Mouse (Mus musculus): Measurements from ENCODE around the gene Nfyb. TPM values are rescaled to one million over a fixed set of nuclear protein-coding genes. Genes with fewer than 3 reads are reported as not detected.

Nfyb gene
- polyA plus RNA-seq, 1 experiment from 2014 or later: 77.3 TPM

GRCm38 (mm10) chr10:82777075-82777474 is 13.1 kb upstream of the Nfyb start:
- H3K4me1 ChIP-seq (replicated peaks; ENCODE audit: control insufficient read depth, insufficient read depth, low read length): no peaks in the 10 kb centered on the region
- no peak overlapping the region for H3K9ac ChIP-seq (ENCODE audit: low read length)
- H3K4me3 ChIP-seq (ENCODE audit: low read depth, low read length): no peak overlapping the region
- no peak overlapping the region for H3K4me2 ChIP-seq (ENCODE audit: low read depth, low read length, severe bottlenecking)
- H3K27ac ChIP-seq (ENCODE audit: low read depth, low read length): no peak overlapping the region
- H3K9me3 ChIP-seq (ENCODE audit: control insufficient read depth, low read length): no peaks in the 10 kb centered on the region
- WGBS: 60% methylated on average over 2 of the region's 2 CpGs
- no peak for ATAC-seq (replicated peaks; ENCODE audit: low FRiP score)
- no peaks in the 10 kb centered on the region for H3K36me3 ChIP-seq (ENCODE audit: control insufficient read depth, insufficient read depth, low read length)
- DNase-seq (ENCODE audit: low spot score): no peak
- no peaks in the 10 kb centered on the region for H3K27me3 ChIP-seq (ENCODE audit: control insufficient read depth, insufficient read depth, low read length)

GRCm38 (mm10) chr10:82774841-82775240 is 10.9 kb upstream of the Nfyb start:
- Histone ChIP-seq H3K4me1 (replicated peaks; ENCODE audit: control insufficient read depth, insufficient read depth, low read length) (no peaks in the 10 kb centered on the region), H3K36me3 (ENCODE audit: control insufficient read depth, insufficient read depth, low read length) (no peaks in the 10 kb centered on the region), H3K4me3 (ENCODE audit: low read depth, low read length) (no peak overlapping the region), H3K27ac (ENCODE audit: low read depth, low read length) (no peak overlapping the region), H3K27me3 (ENCODE audit: control insufficient read depth, insufficient read depth, low read length) (no peaks in the 10 kb centered on the region), H3K9ac (ENCODE audit: low read length) (no peak overlapping the region), H3K4me2 (ENCODE audit: low read depth, low read length, severe bottlenecking) (no peak overlapping the region), H3K9me3 (ENCODE audit: control insufficient read depth, low read length) (no peaks in the 10 kb centered on the region)
- DNase-seq (ENCODE audit: low spot score) (no peak), ATAC-seq (replicated peaks; ENCODE audit: low FRiP score) (no peak)
- WGBS: 93% methylated on average over 5 of the region's 5 CpGs

GRCm38 (mm10) chr10:82771595-82772170 is 7.7 kb upstream of the Nfyb start:
- no peak overlapping the region for H3K9ac ChIP-seq (ENCODE audit: low read length)
- no peaks in the 10 kb centered on the region for H3K27me3 ChIP-seq (ENCODE audit: control insufficient read depth, insufficient read depth, low read length)
- DNase-seq (ENCODE audit: low spot score) (no peak), ATAC-seq (replicated peaks; ENCODE audit: low FRiP score) (no peak)
- no peak overlapping the region for H3K27ac ChIP-seq (ENCODE audit: low read depth, low read length)
- H3K4me1 ChIP-seq (replicated peaks; ENCODE audit: control insufficient read depth, insufficient read depth, low read length): no peaks in the 10 kb centered on the region
- no peak overlapping the region for H3K4me3 ChIP-seq (ENCODE audit: low read depth, low read length)
- no peaks in the 10 kb centered on the region for H3K9me3 ChIP-seq (ENCODE audit: control insufficient read depth, low read length)
- H3K4me2 ChIP-seq (ENCODE audit: low read depth, low read length, severe bottlenecking): no peak overlapping the region
- WGBS: 82% methylated on average over 9 of the region's 9 CpGs
- no peaks in the 10 kb centered on the region for H3K36me3 ChIP-seq (ENCODE audit: control insufficient read depth, insufficient read depth, low read length)

GRCm38 (mm10) chr10:82770713-82771112 is 6.8 kb upstream of the Nfyb start:
- Histone ChIP-seq H3K27ac (ENCODE audit: low read depth, low read length) (no peak overlapping the region), H3K36me3 (ENCODE audit: control insufficient read depth, insufficient read depth, low read length) (no peaks in the 10 kb centered on the region), H3K9ac (ENCODE audit: low read length) (no peak overlapping the region), H3K27me3 (ENCODE audit: control insufficient read depth, insufficient read depth, low read length) (no peaks in the 10 kb centered on the region), H3K4me2 (ENCODE audit: low read depth, low read length, severe bottlenecking) (no peak overlapping the region), H3K4me3 (ENCODE audit: low read depth, low read length) (no peak overlapping the region), H3K4me1 (replicated peaks; ENCODE audit: control insufficient read depth, insufficient read depth, low read length) (no peaks in the 10 kb centered on the region), H3K9me3 (ENCODE audit: control insufficient read depth, low read length) (no peaks in the 10 kb centered on the region)
- DNase-seq (ENCODE audit: low spot score) (no peak), ATAC-seq (replicated peaks; ENCODE audit: low FRiP score) (no peak)
- 85% methylated on average over 2 of the region's 2 CpGs for WGBS

- no peak for DNase-seq (ENCODE audit: low spot score)
Measured at GRCm38 (mm10) chr10:82768901-82769300, 5.0 kb upstream of the Nfyb start.

GRCm38 (mm10) chr10:82762756-82763681 is 925 bp downstream of the Nfyb start:
- DNase-seq (ENCODE audit: low spot score): peak; percentile 79
- Histone ChIP-seq H3K4me1 (replicated peaks; ENCODE audit: control insufficient read depth, insufficient read depth, low read length) (peaks cover 14% of the 10 kb centered on the region; the same call in 1 of the 2 replicates), H3K9me3 (ENCODE audit: control insufficient read depth, low read length) (no peaks in the 10 kb centered on the region), H3K36me3 (ENCODE audit: control insufficient read depth, insufficient read depth, low read length) (no peaks in the 10 kb centered on the region; the same call in 1 of the 2 replicates), H3K4me2 (ENCODE audit: low read depth, low read length, severe bottlenecking) (peak overlapping the region; percentile 68), H3K27me3 (ENCODE audit: control insufficient read depth, insufficient read depth, low read length) (no peaks in the 10 kb centered on the region), H3K9ac (ENCODE audit: low read length) (peak overlapping the region; percentile 99), H3K27ac (ENCODE audit: low read depth, low read length) (peak overlapping the region; percentile 99), H3K4me3 (ENCODE audit: low read depth, low read length) (peak overlapping the region; percentile 98)
- ATAC-seq (replicated peaks; ENCODE audit: low FRiP score): no peak
- WGBS: under 1% methylated on average over 31 of the region's 48 CpGs

More at GRCm38 (mm10) chr10:82768901-82769300, 5.0 kb upstream of the Nfyb start:
- Histone ChIP-seq H3K9ac (ENCODE audit: low read length) (no peak overlapping the region), H3K9me3 (ENCODE audit: control insufficient read depth, low read length) (no peaks in the 10 kb centered on the region), H3K27ac (ENCODE audit: low read depth, low read length) (no peak overlapping the region), H3K4me2 (ENCODE audit: low read depth, low read length, severe bottlenecking) (no peak overlapping the region), H3K4me3 (ENCODE audit: low read depth, low read length) (no peak overlapping the region), H3K27me3 (ENCODE audit: control insufficient read depth, insufficient read depth, low read length) (no peaks in the 10 kb centered on the region), H3K36me3 (ENCODE audit: control insufficient read depth, insufficient read depth, low read length) (no peaks in the 10 kb centered on the region), H3K4me1 (replicated peaks; ENCODE audit: control insufficient read depth, insufficient read depth, low read length) (0 out of 2 replicates have a peak, but pooled peaks cover 3% of the 10 kb centered on the region)
- ATAC-seq (replicated peaks; ENCODE audit: low FRiP score): no peak
- WGBS: 26% methylated on average over 9 of the region's 9 CpGs

GRCm38 (mm10) chr10:82761037-82761811 is 2.7 kb downstream of the Nfyb start:
- Histone ChIP-seq H3K4me3 (ENCODE audit: low read depth, low read length) (no peak overlapping the region), H3K9ac (ENCODE audit: low read length) (no peak overlapping the region), H3K4me2 (ENCODE audit: low read depth, low read length, severe bottlenecking) (no peak overlapping the region), H3K9me3 (ENCODE audit: control insufficient read depth, low read length) (no peaks in the 10 kb centered on the region), H3K4me1 (replicated peaks; ENCODE audit: control insufficient read depth, insufficient read depth, low read length) (peaks cover 18% of the 10 kb centered on the region), H3K27me3 (ENCODE audit: control insufficient read depth, insufficient read depth, low read length) (no peaks in the 10 kb centered on the region), H3K36me3 (ENCODE audit: control insufficient read depth, insufficient read depth, low read length) (peaks cover 11% of the 10 kb centered on the region), H3K27ac (ENCODE audit: low read depth, low read length) (no peak overlapping the region)
- ATAC-seq (replicated peaks; ENCODE audit: low FRiP score) (no peak), DNase-seq (ENCODE audit: low spot score) (no peak)
- WGBS: 90% methylated on average over 9 of the region's 9 CpGs

GRCm38 (mm10) chr10:82759706-82760105 is 4.2 kb downstream of the Nfyb start:
- no peak for DNase-seq (ENCODE audit: low spot score)
- H3K4me1 ChIP-seq (replicated peaks; ENCODE audit: control insufficient read depth, insufficient read depth, low read length): peaks cover 18% of the 10 kb centered on the region
- H3K36me3 ChIP-seq (ENCODE audit: control insufficient read depth, insufficient read depth, low read length): peaks cover 23% of the 10 kb centered on the region

More at GRCm38 (mm10) chr10:82759706-82760105, 4.2 kb downstream of the Nfyb start:
- Histone ChIP-seq H3K4me3 (ENCODE audit: low read depth, low read length) (no peak overlapping the region), H3K27ac (ENCODE audit: low read depth, low read length) (no peak overlapping the region), H3K4me2 (ENCODE audit: low read depth, low read length, severe bottlenecking) (no peak overlapping the region), H3K9ac (ENCODE audit: low read length) (no peak overlapping the region), H3K9me3 (ENCODE audit: control insufficient read depth, low read length) (no peaks in the 10 kb centered on the region), H3K27me3 (ENCODE audit: control insufficient read depth, insufficient read depth, low read length) (no peaks in the 10 kb centered on the region)
- WGBS: 94% methylated on average over 5 of the region's 5 CpGs
- no peak for ATAC-seq (replicated peaks; ENCODE audit: low FRiP score)
